Mouse (Mus musculus) embryonic facial prominence, embryonic 11.5 days (tissue): ENCODE results near the gene Svip. TPM values are rescaled to one million over a fixed set of nuclear protein-coding genes. Genes with fewer than 3 reads are reported as not detected.
A peak's percentile ranks its signal among the peaks of the same experiment; 100 is the strongest.

Source experiments
- ATAC-seq: fragments of 200-750 bp; cut with Nextera tagmentation; replicated peaks from 2 replicates; pipeline ENCODE4 v1.8.0; 2017; ENCODE audit warnings: low read depth; ENCODE audit not compliant: insufficient number of reproducible peaks, low FRiP score, low TSS enrichment
- DNase-seq: peaks from one replicate; pipeline ENCODE4 v3.0.0-alpha.2; 2015; ENCODE audit warnings: low spot score
- H3K27ac ChIP-seq: fragments of 300-500 bp; sonication (generic); replicated peaks from 2 replicates; pipeline ENCODE4 v1.5.1; 2014; ENCODE audit warnings: mild to moderate bottlenecking, low read depth, low read length, control low read depth
- H3K27me3 ChIP-seq: fragments of 300-500 bp; sonication (generic); 2 replicates; pipeline ENCODE4 v1.6.1; 2014; ENCODE audit warnings: mild to moderate bottlenecking, low read length, moderate library complexity, mixed read lengths; ENCODE audit not compliant: control insufficient read depth, insufficient read depth
- H3K36me3 ChIP-seq: fragments of 300-500 bp; sonication (generic); replicated peaks from 2 replicates; pipeline ENCODE4 v1.6.1; 2014; ENCODE audit warnings: low read depth, mild to moderate bottlenecking, low read length, moderate library complexity, mixed read lengths; ENCODE audit not compliant: control insufficient read depth, insufficient read depth
- H3K4me1 ChIP-seq: fragments of 300-500 bp; sonication (generic); 2 replicates; pipeline ENCODE4 v1.6.1; 2014; ENCODE audit warnings: low read length, mixed read lengths; ENCODE audit not compliant: control insufficient read depth, insufficient read depth
- H3K4me2 ChIP-seq: fragments of 300-500 bp; sonication (generic); 2 replicates; pipeline ENCODE4 v1.6.1; 2014; ENCODE audit warnings: low read depth, mild to moderate bottlenecking, control low read depth, low read length, moderate library complexity
- H3K4me3 ChIP-seq: fragments of 300-500 bp; sonication (generic); 2 replicates; pipeline ENCODE4 v1.5.1; 2014; ENCODE audit warnings: low read depth, low read length, control low read depth
- H3K9ac ChIP-seq: fragments of 300-500 bp; sonication (generic); replicated peaks from 2 replicates; pipeline ENCODE4 v1.6.1; 2014; ENCODE audit warnings: mild to moderate bottlenecking, control low read depth, low read length
- H3K9me3 ChIP-seq: fragments of 300-500 bp; sonication (generic); replicated peaks from 2 replicates; pipeline ENCODE4 v1.6.1; 2016; ENCODE audit warnings: mild to moderate bottlenecking, low read length, inconsistent platforms, mixed read lengths; ENCODE audit not compliant: control insufficient read depth
- WGBS: fragments of 180-500 bp; shearing (Covaris S2); extraction: QIAGEN DNeasy Blood & Tissue Kit; methylation state at CpG from one replicate; pipeline ENCODE4 v1.1.7; 2014; 5-methylcytosine and 5-hydroxymethylcytosine counted together
- polyA plus RNA-seq: library from polyadenylated mRNA; unstranded; fragments of >200 nt; fragmentation: Nextera tagmentation; extraction: Ambion mirVana; gene quantifications from 2 replicates; pipeline ENCODE4 v1.2.1, GENCODE M21; 2014

The Svip gene
- polyA plus RNA-seq, 1 experiment from 2014 or later, result 11.1 TPM

DNA sequence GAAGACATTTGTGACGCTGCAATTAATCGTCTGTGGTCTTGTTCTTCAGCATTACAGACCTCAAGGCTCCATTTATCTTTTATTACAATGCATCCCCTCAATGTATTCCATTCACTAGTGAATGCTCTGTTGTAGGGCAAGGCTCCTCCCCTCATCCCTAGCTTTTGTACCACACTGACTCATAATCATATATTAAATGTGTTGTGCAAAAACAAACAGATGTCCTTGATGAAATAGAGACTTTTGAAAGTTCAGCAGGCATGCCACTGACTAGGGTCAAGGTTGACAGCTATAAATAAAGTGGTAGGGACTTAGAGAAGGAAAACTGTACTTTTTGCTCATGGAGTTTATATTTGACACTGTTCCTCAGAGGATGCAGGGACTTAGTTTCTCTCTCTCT lies 32.3 kb downstream of the Svip start:
- Histone ChIP-seq H3K9ac (no peak overlapping the region), H3K4me3 (no peak overlapping the region), H3K4me1 (no peaks in the 10 kb centered on the region), H3K27ac (no peak overlapping the region), H3K36me3 (no peaks in the 10 kb centered on the region), H3K27me3 (no peaks in the 10 kb centered on the region), H3K9me3 (no peaks in the 10 kb centered on the region), H3K4me2 (no peak overlapping the region)
- DNase-seq (no peak), ATAC-seq (no peak)
- 80% methylated on average over 2 of the region's 2 CpGs for WGBS

DNA sequence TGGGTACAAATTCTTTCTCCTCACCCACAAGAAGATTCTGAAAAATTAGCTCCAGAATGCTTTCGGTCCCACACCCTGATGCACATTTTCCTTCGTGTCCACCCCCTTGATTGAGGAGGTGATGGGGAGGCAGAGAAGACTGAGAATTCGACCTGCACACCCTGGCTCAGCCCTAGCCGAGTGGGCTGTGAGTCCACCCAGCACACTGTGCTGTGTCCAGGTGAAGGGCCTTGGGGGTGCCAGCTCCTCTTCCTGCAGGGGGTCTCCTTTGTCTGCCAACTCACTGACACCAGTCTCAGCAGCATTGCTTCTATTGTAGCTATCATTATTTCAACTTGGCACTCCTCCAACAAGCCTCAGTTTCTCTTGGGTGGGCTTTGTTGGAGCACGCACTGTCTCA lies 32.7 kb downstream of the Svip start:
- no peak overlapping the region for H3K27ac ChIP-seq
- no peaks in the 10 kb centered on the region for H3K4me1 ChIP-seq
- no peak overlapping the region for H3K4me3 ChIP-seq
- no peaks in the 10 kb centered on the region for H3K9me3 ChIP-seq
- no peak overlapping the region for H3K4me2 ChIP-seq
- no peaks in the 10 kb centered on the region for H3K27me3 ChIP-seq
- DNase-seq (no peak), ATAC-seq (no peak)
- H3K9ac ChIP-seq, result no peak overlapping the region
- WGBS, result 72% methylated on average over 5 of the region's 5 CpGs
- H3K36me3 ChIP-seq, result no peaks in the 10 kb centered on the region

DNA sequence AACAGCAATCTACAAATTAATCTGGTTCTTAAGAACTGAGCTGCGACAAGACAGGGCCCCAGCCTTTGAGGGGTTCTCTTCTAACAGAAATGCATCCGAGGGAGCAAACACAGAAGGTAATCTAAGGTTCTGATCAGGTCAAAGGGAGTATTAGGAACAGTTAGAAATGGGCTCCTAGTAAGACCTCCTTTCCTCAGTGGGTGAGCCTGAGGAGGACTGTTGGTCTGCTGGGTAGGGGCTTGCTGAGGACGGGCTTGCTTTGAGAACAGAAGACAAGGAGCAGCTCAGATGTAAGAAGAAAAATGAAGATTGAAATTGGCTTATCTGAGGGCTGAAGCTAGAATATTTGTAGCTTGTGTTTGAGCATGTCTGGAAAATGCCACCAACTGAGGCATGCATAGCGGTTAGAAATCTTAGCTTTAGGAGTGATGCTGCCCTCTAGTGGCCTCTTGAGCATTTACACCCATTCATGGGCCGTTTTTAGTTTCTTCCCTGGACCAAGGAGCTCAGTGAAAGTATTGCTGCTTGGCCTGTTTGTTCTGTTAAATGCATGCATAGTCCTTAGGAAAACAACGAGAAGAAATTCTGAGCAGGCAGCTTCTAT lies 33.5 kb downstream of the Svip start:
- Histone ChIP-seq H3K9me3 (no peaks in the 10 kb centered on the region), H3K9ac (no peak overlapping the region), H3K36me3 (no peaks in the 10 kb centered on the region), H3K4me2 (no peak overlapping the region), H3K4me3 (no peak overlapping the region), H3K4me1 (no peaks in the 10 kb centered on the region), H3K27ac (no peak overlapping the region), H3K27me3 (no peaks in the 10 kb centered on the region)
- 28% methylated on average over 6 of the region's 6 CpGs for WGBS
- DNase-seq (peak; percentile 82), ATAC-seq (0 out of 2 replicates have a peak, but pooled peaks have one; percentile 30)

DNA sequence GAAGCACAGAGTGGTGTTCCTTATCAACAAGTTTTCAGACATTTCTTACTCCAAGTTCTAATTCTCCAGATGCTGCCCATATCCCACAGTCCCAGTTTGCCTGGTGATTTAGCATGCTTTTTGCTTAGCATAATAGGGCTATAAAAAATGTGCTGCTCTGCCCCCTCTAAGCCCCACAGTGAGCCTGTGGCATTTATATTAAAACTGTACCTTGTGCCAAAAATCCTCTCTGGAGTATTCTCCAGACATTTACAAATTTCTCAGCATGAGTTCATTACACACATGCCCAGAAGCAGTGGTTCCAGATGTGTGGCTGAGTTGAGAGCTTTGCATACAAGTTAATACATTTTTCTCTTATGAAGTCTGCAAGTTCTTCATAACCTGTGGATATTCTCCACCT lies 36.4 kb downstream of the Svip start:
- H3K36me3 ChIP-seq, result no peaks in the 10 kb centered on the region

GRCm38 (mm10) chr7:51967581-51967980 lies 38.2 kb downstream of the Svip start:
- DNase-seq (no peak), ATAC-seq (no peak)
- no peak overlapping the region for H3K4me2 ChIP-seq
- H3K9me3 ChIP-seq, result no peaks in the 10 kb centered on the region
- no peak overlapping the region for H3K4me3 ChIP-seq
- H3K4me1 ChIP-seq, result no peaks in the 10 kb centered on the region
- H3K27ac ChIP-seq, result no peak overlapping the region
- 80% methylated on average over 4 of the region's 4 CpGs for WGBS
- no peaks in the 10 kb centered on the region for H3K27me3 ChIP-seq
- H3K9ac ChIP-seq, result no peak overlapping the region
- no peaks in the 10 kb centered on the region for H3K36me3 ChIP-seq

More for the DNA sequence above, 36.4 kb downstream of the Svip start:
- H3K27me3 ChIP-seq, result no peaks in the 10 kb centered on the region
- no peaks in the 10 kb centered on the region for H3K4me1 ChIP-seq
- DNase-seq, result peak; percentile 18
- no peak for ATAC-seq
- H3K9ac ChIP-seq, result no peak overlapping the region
- H3K9me3 ChIP-seq, result no peaks in the 10 kb centered on the region
- H3K4me3 ChIP-seq, result no peak overlapping the region
- H3K27ac ChIP-seq, result no peak overlapping the region
- H3K4me2 ChIP-seq, result no peak overlapping the region

GRCm38 (mm10) chr7:51964681-51965080 lies 41.1 kb downstream of the Svip start:
- Histone ChIP-seq H3K4me3 (no peak overlapping the region), H3K27ac (no peak overlapping the region), H3K9me3 (no peaks in the 10 kb centered on the region), H3K4me2 (no peak overlapping the region), H3K9ac (no peak overlapping the region), H3K27me3 (no peaks in the 10 kb centered on the region), H3K4me1 (no peaks in the 10 kb centered on the region), H3K36me3 (no peaks in the 10 kb centered on the region)
- ATAC-seq (no peak), DNase-seq (no peak)
- 92% methylated on average over 7 of the region's 7 CpGs for WGBS

DNA sequence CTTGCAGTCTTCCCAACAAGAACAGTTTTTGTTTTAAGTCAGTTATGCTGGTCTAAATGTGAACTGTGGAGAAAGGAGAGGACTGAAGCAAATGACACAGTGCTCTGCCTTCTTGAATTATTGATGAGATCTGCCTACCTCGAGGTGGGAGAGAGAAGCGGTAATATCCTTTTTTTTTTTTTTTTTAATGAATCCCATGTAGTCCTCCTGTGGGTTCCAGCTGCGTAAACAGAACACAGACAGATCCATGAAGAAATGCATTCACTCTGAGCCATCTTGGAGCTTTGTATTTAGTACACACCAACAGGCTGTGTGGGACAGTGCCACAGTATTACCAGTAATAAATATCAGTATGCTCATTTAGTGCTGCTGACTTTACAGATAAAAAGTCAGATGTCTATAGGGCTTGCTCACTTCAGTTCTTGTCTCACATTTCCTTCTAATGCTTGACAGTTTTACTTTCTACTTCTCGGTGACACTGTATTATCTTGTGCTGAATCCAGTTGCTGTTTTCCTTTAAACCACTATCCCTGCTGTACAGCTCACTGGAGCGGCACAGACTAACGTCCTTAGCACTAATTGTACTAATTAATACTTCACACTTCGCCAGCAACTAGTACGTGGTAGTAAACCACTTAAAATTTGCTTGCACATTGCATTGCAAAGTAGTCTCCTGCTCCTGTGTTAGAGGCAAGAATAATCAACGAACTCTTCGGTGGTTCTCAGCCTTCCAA lies 43.4 kb downstream of the Svip start:
- H3K4me2 ChIP-seq, result no peak overlapping the region
- H3K27ac ChIP-seq, result no peak overlapping the region
- WGBS, result 70% methylated on average over 10 of the region's 10 CpGs
- no peaks in the 10 kb centered on the region for H3K9me3 ChIP-seq
- H3K27me3 ChIP-seq, result no peaks in the 10 kb centered on the region
- no peaks in the 10 kb centered on the region for H3K36me3 ChIP-seq
- ATAC-seq (no peak; the same call in 1 of the 2 replicates), DNase-seq (no peak)
- H3K9ac ChIP-seq, result no peak overlapping the region
- no peak overlapping the region for H3K4me3 ChIP-seq
- H3K4me1 ChIP-seq, result no peaks in the 10 kb centered on the region

GRCm38 (mm10) chr7:51960698-51961374 lies 45.0 kb downstream of the Svip start:
- Histone ChIP-seq H3K4me3 (no peak overlapping the region), H3K4me1 (no peaks in the 10 kb centered on the region), H3K4me2 (no peak overlapping the region), H3K27me3 (no peaks in the 10 kb centered on the region), H3K9me3 (no peaks in the 10 kb centered on the region), H3K9ac (no peak overlapping the region), H3K27ac (no peak overlapping the region), H3K36me3 (no peaks in the 10 kb centered on the region)
- DNase-seq (peak; percentile 59), ATAC-seq (no peak)
- 60% methylated on average over 6 of the region's 6 CpGs for WGBS
